Mouse (Mus musculus) MEL (cell line): ENCODE measurements around the gene Pacsin2. TPM values are rescaled to one million over a fixed set of nuclear protein-coding genes. Genes with fewer than 3 reads are reported as not detected.

ENCODE experiments used
- DNase-seq: peaks from one replicate; pipeline ENCODE4 v3.0.0; 2011; ENCODE audit warnings: low read depth, low spot score
- H3K27ac ChIP-seq: 2 replicates; pipeline ENCODE4 v1.5.1; 2012; ENCODE audit warnings: low read depth, mild to moderate bottlenecking, control low read depth, low read length, moderate library complexity; ENCODE audit not compliant: control insufficient read depth
- H3K27me3 ChIP-seq, 2 experiments: fragments of 150-350 bp in 1 of 2; sonication (generic) in 1 of 2; 2 replicates each; pipeline ENCODE4 v1.6.1; 2012; ENCODE audit warnings: low read length in 2 of 2, mild to moderate bottlenecking in 2 of 2, improper control_type of control experiment in 1 of 2, moderate library complexity in 1 of 2; ENCODE audit not compliant: insufficient read depth in 2 of 2, control insufficient read depth in 1 of 2
- H3K36me3 ChIP-seq, 2 experiments: 2 replicates each; pipeline ENCODE4 v1.6.1; 2012 to 2014; ENCODE audit warnings: low read length in 2 of 2, improper control_type of control experiment in 1 of 2, inconsistent platforms in 1 of 2, mild to moderate bottlenecking in 1 of 2; ENCODE audit not compliant: insufficient read depth in 2 of 2, control insufficient read depth in 1 of 2
- H3K4me1 ChIP-seq, 2 experiments: fragments of 150-350 bp in 1 of 2; sonication (generic) in 1 of 2; 2 replicates each; pipeline ENCODE4 v1.6.1; 2012; ENCODE audit warnings: low read length in 2 of 2, improper control_type of control experiment in 1 of 2, mild to moderate bottlenecking in 1 of 2; ENCODE audit not compliant: insufficient read depth in 2 of 2, control insufficient read depth in 1 of 2
- H3K4me3 ChIP-seq, 2 experiments: fragments of 150-350 bp in 1 of 2; sonication (generic) in 1 of 2; 2 replicates each; pipeline ENCODE4 v1.5.1; 2012; ENCODE audit warnings: low read depth in 2 of 2, low read length in 2 of 2, mild to moderate bottlenecking in 2 of 2, moderate library complexity in 2 of 2, control low read depth in 1 of 2, improper control_type of control experiment in 1 of 2; ENCODE audit not compliant: control insufficient read depth in 1 of 2, insufficient read depth in 1 of 2
- H3K79me2 ChIP-seq: 2 replicates; pipeline ENCODE4 v1.6.1; 2012; ENCODE audit warnings: mild to moderate bottlenecking, low read length, moderate library complexity; ENCODE audit not compliant: control insufficient read depth, poor library complexity, insufficient read depth
- H3K9ac ChIP-seq: 2 replicates; pipeline ENCODE4 v1.6.1; 2012; ENCODE audit warnings: low read depth, mild to moderate bottlenecking, control low read depth, low read length, moderate library complexity; ENCODE audit not compliant: control insufficient read depth, poor library complexity, severe bottlenecking
- H3K9me3 ChIP-seq: fragments of 150-350 bp; sonication (generic); replicated peaks from 2 replicates; pipeline ENCODE4 v1.6.1; 2012; ENCODE audit warnings: mild to moderate bottlenecking, low read length, improper control_type of control experiment, moderate library complexity; ENCODE audit not compliant: insufficient read depth
- BHLHE40 ChIP-seq: IDR thresholded peaks from 2 replicates; pipeline ENCODE4 v1.6.1; 2012; ENCODE audit warnings: low read depth, mild to moderate bottlenecking, inconsistent platforms, low read length, improper control_type of control experiment, borderline replicate concordance
- CHD2 ChIP-seq: IDR thresholded peaks from 2 replicates; pipeline ENCODE4 v1.6.1; 2011; ENCODE audit warnings: low read length, improper control_type of control experiment
- CTCF ChIP-seq, 3 experiments: IDR thresholded peaks in 2 of 3; conservative IDR thresholded peaks in 1 of 3; 2 replicates each; pipeline ENCODE4 v1.5.1; 2011 to 2012; ENCODE audit warnings: low read length in 3 of 3, low read depth in 2 of 3, mild to moderate bottlenecking in 2 of 3, improper control_type of control experiment in 1 of 3, inconsistent platforms in 1 of 3, mixed read lengths in 1 of 3, moderate library complexity in 1 of 3; ENCODE audit not compliant: control insufficient read depth in 1 of 3, insufficient read depth in 1 of 3, poor library complexity in 1 of 3, severe bottlenecking in 1 of 3
- E2F4 ChIP-seq: IDR thresholded peaks from 2 replicates; pipeline ENCODE4 v1.6.1; 2011; ENCODE audit warnings: low read depth, low read length, improper control_type of control experiment, borderline replicate concordance
- ELF1 ChIP-seq: IDR thresholded peaks from 2 replicates; pipeline ENCODE4 v1.6.1; 2014; ENCODE audit warnings: low read depth, mild to moderate bottlenecking, inconsistent platforms, low read length, improper control_type of control experiment, moderate library complexity
- EP300 ChIP-seq, 2 experiments: IDR thresholded peaks; 2 replicates each; pipeline ENCODE4 v1.6.1; 2011; ENCODE audit warnings: improper control_type of control experiment in 2 of 2, low read length in 2 of 2, low read depth in 1 of 2, mild to moderate bottlenecking in 1 of 2
- ETS1 ChIP-seq: IDR thresholded peaks from 2 replicates; pipeline ENCODE4 v1.6.1; 2012; ENCODE audit warnings: low read depth, mild to moderate bottlenecking, inconsistent platforms, low read length, improper control_type of control experiment, moderate library complexity
- GABPA ChIP-seq: IDR thresholded peaks from 2 replicates; pipeline ENCODE4 v1.6.1; 2012; ENCODE audit warnings: low read depth, mild to moderate bottlenecking, inconsistent platforms, low read length, improper control_type of control experiment, moderate library complexity
- GATA1 ChIP-seq: IDR thresholded peaks from 2 replicates; pipeline ENCODE4 v1.6.1; 2011; ENCODE audit warnings: low read depth, low read length, improper control_type of control experiment
- HCFC1 ChIP-seq: IDR thresholded peaks from 2 replicates; pipeline ENCODE4 v1.6.1; 2012; ENCODE audit warnings: low read depth, mild to moderate bottlenecking, inconsistent platforms, low read length, improper control_type of control experiment, moderate library complexity
- JUND ChIP-seq: IDR thresholded peaks from 2 replicates; pipeline ENCODE4 v1.6.1; 2011; ENCODE audit warnings: low read depth, mild to moderate bottlenecking, improper control_type of control experiment, low read length
- KAT2A ChIP-seq: conservative IDR thresholded peaks from 2 replicates; pipeline ENCODE4 v1.6.1; 2012; ENCODE audit warnings: low read depth, low read length, improper control_type of control experiment, inconsistent platforms
- MAFK ChIP-seq: IDR thresholded peaks from 2 replicates; pipeline ENCODE4 v1.6.1; 2011; ENCODE audit warnings: low read depth, mild to moderate bottlenecking, low read length, improper control_type of control experiment, borderline replicate concordance
- MAX ChIP-seq: IDR thresholded peaks from 2 replicates; pipeline ENCODE4 v1.6.1; 2011; ENCODE audit warnings: low read length, improper control_type of control experiment
- MAZ ChIP-seq: IDR thresholded peaks from 2 replicates; pipeline ENCODE4 v1.6.1; 2012; ENCODE audit warnings: low read depth, mild to moderate bottlenecking, inconsistent platforms, low read length, improper control_type of control experiment
- MEF2A ChIP-seq: IDR thresholded peaks from 2 replicates; pipeline ENCODE4 v1.6.1; 2014; ENCODE audit warnings: low read depth, mild to moderate bottlenecking, inconsistent platforms, low read length, improper control_type of control experiment; ENCODE audit not compliant: poor library complexity, insufficient replicate concordance, severe bottlenecking; ENCODE audit errors: extremely low read depth
- MXI1 ChIP-seq: IDR thresholded peaks from 2 replicates; pipeline ENCODE4 v1.6.1; 2011; ENCODE audit warnings: mild to moderate bottlenecking, low read depth, low read length, improper control_type of control experiment
- MYB ChIP-seq: IDR thresholded peaks from 2 replicates; pipeline ENCODE4 v1.6.1; 2011; ENCODE audit warnings: mild to moderate bottlenecking, low read depth, low read length, improper control_type of control experiment
- MYC ChIP-seq: IDR thresholded peaks from 2 replicates; pipeline ENCODE4 v1.6.1; 2011; ENCODE audit warnings: low read depth, mild to moderate bottlenecking, low read length, improper control_type of control experiment, moderate library complexity
- NELFE ChIP-seq: IDR thresholded peaks from 2 replicates; pipeline ENCODE4 v1.6.1; 2011; ENCODE audit warnings: low read depth, low read length, improper control_type of control experiment
- NRF1 ChIP-seq: IDR thresholded peaks from 2 replicates; pipeline ENCODE4 v1.6.1; 2014; ENCODE audit warnings: low read depth, mild to moderate bottlenecking, inconsistent platforms, low read length, improper control_type of control experiment, moderate library complexity; ENCODE audit not compliant: poor library complexity, insufficient read depth, severe bottlenecking
- POLR2AphosphoS2 ChIP-seq: IDR thresholded peaks from 2 replicates; pipeline ENCODE4 v1.6.1; 2011; ENCODE audit warnings: low read length, improper control_type of control experiment
- POLR2AphosphoS5 ChIP-seq: IDR thresholded peaks from 2 replicates; pipeline ENCODE4 v1.6.1; 2012; ENCODE audit warnings: low read depth, borderline replicate concordance, mild to moderate bottlenecking, inconsistent platforms, low read length, moderate library complexity, mixed read lengths
- RAD21 ChIP-seq: IDR thresholded peaks from 2 replicates; pipeline ENCODE4 v1.6.1; 2011; ENCODE audit warnings: mild to moderate bottlenecking, low read depth, low read length, improper control_type of control experiment
- RCOR1 ChIP-seq: IDR thresholded peaks from 2 replicates; pipeline ENCODE4 v1.6.1; 2012; ENCODE audit warnings: low read depth, mild to moderate bottlenecking, inconsistent platforms, low read length, improper control_type of control experiment
- SIN3A ChIP-seq: IDR thresholded peaks from 2 replicates; pipeline ENCODE4 v1.6.1; 2012; ENCODE audit warnings: low read length, improper control_type of control experiment, inconsistent platforms
- SMC3 ChIP-seq: IDR thresholded peaks from 2 replicates; pipeline ENCODE4 v1.6.1; 2011; ENCODE audit warnings: low read depth, low read length, improper control_type of control experiment
- TAL1 ChIP-seq: IDR thresholded peaks from 2 replicates; pipeline ENCODE4 v1.6.1; 2012; ENCODE audit warnings: mild to moderate bottlenecking, inconsistent platforms, low read length, moderate library complexity, mixed read lengths
- UBTF ChIP-seq: IDR thresholded peaks from 2 replicates; pipeline ENCODE4 v1.6.1; 2012; ENCODE audit warnings: low read depth, mild to moderate bottlenecking, inconsistent platforms, low read length, improper control_type of control experiment, moderate library complexity, borderline replicate concordance; ENCODE audit not compliant: insufficient read depth
- USF2 ChIP-seq, 2 experiments: IDR thresholded peaks; 2 replicates each; pipeline ENCODE4 v1.6.1; 2011 to 2012; ENCODE audit warnings: improper control_type of control experiment in 2 of 2, low read length in 2 of 2, borderline replicate concordance in 1 of 2, inconsistent platforms in 1 of 2, low read depth in 1 of 2, mild to moderate bottlenecking in 1 of 2; ENCODE audit not compliant: insufficient read depth in 1 of 2
- ZC3H11A ChIP-seq: IDR thresholded peaks from 2 replicates; pipeline ENCODE4 v1.6.1; 2012; ENCODE audit warnings: low read depth, mild to moderate bottlenecking, inconsistent platforms, low read length, improper control_type of control experiment
- ZKSCAN1 ChIP-seq: IDR thresholded peaks from 2 replicates; pipeline ENCODE4 v1.6.1; 2012; ENCODE audit warnings: low read depth, mild to moderate bottlenecking, inconsistent platforms, low read length, improper control_type of control experiment, moderate library complexity
- ZMIZ1 ChIP-seq: IDR thresholded peaks from 2 replicates; pipeline ENCODE4 v1.6.1; 2012; ENCODE audit warnings: low read depth, mild to moderate bottlenecking, inconsistent platforms, low read length, improper control_type of control experiment, moderate library complexity
- ZNF384 ChIP-seq: IDR thresholded peaks from 2 replicates; pipeline ENCODE4 v1.6.1; 2012; ENCODE audit warnings: low read depth, mild to moderate bottlenecking, inconsistent platforms, low read length, improper control_type of control experiment
- polyA plus RNA-seq, 2 experiments: library from polyadenylated mRNA; stranded (reverse) in 1 of 2; unstranded in 1 of 2; fragments of >175 nt in 1 of 2; fragments of >200 nt in 1 of 2; gene quantifications; 2 replicates each; pipeline versions ENCODE4 v1.2.1 to v1.2.4; 2012; ENCODE audit warnings: low replicate concordance in 2 of 2, low read depth in 1 of 2; ENCODE audit not compliant: insufficient read length in 2 of 2, insufficient read depth in 1 of 2, missing spikeins in 1 of 2
- total RNA-seq: library from RNA; depleted of rRNA; stranded (reverse); fragments of 300-350 nt; gene quantifications from 2 replicates; pipeline ENCODE4 v1.2.3, GENCODE M21; 2012

Gene Pacsin2
- total and polyA plus RNA-seq, 3 experiments: 58.7 to 425 (median 103) TPM

GRCm38 (mm10) chr15:83483482-83483881, 19.1 kb upstream of the Pacsin2 start (continued):
- TF ChIP-seq GABPA: no peak

- Histone ChIP-seq H3K9me3 (no peaks in the 10 kb centered on the region), H3K36me3 (no peaks in the 10 kb centered on the region), H3K27ac (peak overlapping the region; percentile 60), H3K27me3 (no peaks in the 10 kb centered on the region), H3K79me2 (no peaks in the 10 kb centered on the region), H3K4me3 (peak overlapping the region; percentile 8 to 34; a peak in 3 of 4 replicates), H3K4me1 (0 out of 4 replicates have a peak, but pooled peaks cover 0 to 3% of the 10 kb centered on the region in 2 experiments), H3K9ac (peak overlapping the region; percentile 26)
- DNase-seq: peak; percentile 83
- TF ChIP-seq SIN3A (peak; percentile 41), ZKSCAN1 (no peak), RAD21 (0 out of 2 replicates have a peak, but pooled peaks have one; percentile 1), CTCF (IDR thresholded peaks at IDR 0.05 in 2 of 3, conservative IDR thresholded peaks at IDR 0.05 in 1 of 3; ENCODE audit: control insufficient read depth in 1 of 3, insufficient read depth in 1 of 3, low read depth in 2 of 3, low read length in 3 of 3, poor library complexity in 1 of 3, severe bottlenecking in 1 of 3) (no peak), ZNF384 (0 out of 2 replicates have a peak, but pooled peaks have one; percentile 8), POLR2AphosphoS2 (no peak), USF2 (IDR thresholded peaks at IDR 0.05; ENCODE audit: borderline replicate concordance in 1 of 2, insufficient read depth in 1 of 2, low read depth in 1 of 2, low read length in 2 of 2) (no peak), GABPA (no peak), EP300 (IDR thresholded peaks at IDR 0.05; ENCODE audit: low read depth in 1 of 2, low read length in 2 of 2) (peak; percentile 28 to 49; a peak in 2 of 4 replicates), GATA1 (no peak), MAZ (peak; percentile 15), TAL1 (no peak), UBTF (no peak), POLR2AphosphoS5 (no peak), ZC3H11A (no peak), CHD2 (no peak), ZMIZ1 (no peak), MYC (no peak), MAX (no peak), MAFK (no peak), E2F4 (no peak), RCOR1 (no peak), ETS1 (peak; percentile 71; the same call in 1 of the 2 replicates), MXI1 (peak; percentile 64), BHLHE40 (no peak), JUND (no peak), HCFC1 (no peak; the same call in 1 of the 2 replicates), NELFE (0 out of 2 replicates have a peak, but pooled peaks have one; percentile 27), KAT2A (no peak), NRF1 (no peak), ELF1 (no peak), MEF2A (no peak), MYB (no peak), SMC3 (no peak)
Observed at GRCm38 (mm10) chr15:83482645-83483224, 18.3 kb upstream of the Pacsin2 start.
